Mouse (Mus musculus) stomach, postnatal 0 days (tissue): ENCODE results near the gene Galc. TPM values are rescaled to one million over a fixed set of nuclear protein-coding genes. Genes with fewer than 3 reads are reported as not detected.

Source experiments
- ATAC-seq: fragments of 200-750 bp; cut with Nextera tagmentation; 2 replicates; pipeline ENCODE4 v1.8.0; 2017; ENCODE audit not compliant: low FRiP score, low TSS enrichment
- DNase-seq: peaks from one replicate; pipeline ENCODE4 v3.0.0-alpha.2; 2016; ENCODE audit warnings: low spot score
- H3K27ac ChIP-seq: fragments of 300-500 bp; sonication (generic); replicated peaks from 2 replicates; pipeline ENCODE4 v1.5.1; 2014; ENCODE audit warnings: mild to moderate bottlenecking, control low read depth
- H3K27me3 ChIP-seq: fragments of 300-500 bp; sonication (generic); 2 replicates; pipeline ENCODE4 v1.6.1; 2014; ENCODE audit warnings: low read length; ENCODE audit not compliant: control insufficient read depth, insufficient read depth
- H3K36me3 ChIP-seq: fragments of 300-500 bp; sonication (generic); 2 replicates; pipeline ENCODE4 v1.6.1; 2014; ENCODE audit warnings: low read length, mixed read lengths; ENCODE audit not compliant: control insufficient read depth, insufficient read depth
- H3K4me1 ChIP-seq: fragments of 300-500 bp; sonication (generic); replicated peaks from 2 replicates; pipeline ENCODE4 v1.6.1; 2014; ENCODE audit warnings: antibody characterized with exemption; ENCODE audit not compliant: control insufficient read depth, insufficient read depth
- H3K4me2 ChIP-seq: fragments of 300-500 bp; sonication (generic); replicated peaks from 2 replicates; pipeline ENCODE4 v1.6.1; 2014; ENCODE audit warnings: low read depth, mild to moderate bottlenecking, control low read depth, moderate library complexity
- H3K4me3 ChIP-seq: fragments of 300-500 bp; sonication (generic); 2 replicates; pipeline ENCODE4 v1.5.1; 2014; ENCODE audit warnings: low read depth, low read length, control low read depth
- H3K9ac ChIP-seq: fragments of 300-500 bp; sonication (generic); 2 replicates; pipeline ENCODE4 v1.6.1; 2014; ENCODE audit warnings: mild to moderate bottlenecking, low read length, control low read depth, mixed read lengths
- H3K9me3 ChIP-seq: fragments of 300-500 bp; sonication (generic); 2 replicates; pipeline ENCODE4 v1.6.1; 2016; ENCODE audit warnings: low read length; ENCODE audit not compliant: control insufficient read depth
- CTCF ChIP-seq: IDR thresholded peaks from 2 replicates; pipeline ENCODE4 v1.5.1; 2016; ENCODE audit warnings: antibody characterized with exemption, low read depth, mild to moderate bottlenecking, moderate library complexity
- EP300 ChIP-seq: optimal IDR thresholded peaks from 2 replicates; pipeline ENCODE3; 2016; ENCODE audit warnings: antibody characterized with exemption
- WGBS: fragments of 180-500 bp; shearing (Covaris S2); extraction: QIAGEN DNeasy Blood & Tissue Kit; methylation state at CpG from one replicate; pipeline ENCODE4 v1.1.7; 2014; 5-methylcytosine and 5-hydroxymethylcytosine counted together
- polyA plus RNA-seq: library from polyadenylated mRNA; unstranded; fragments of >200 nt; fragmentation: Nextera tagmentation; extraction: Ambion mirVana; gene quantifications from 2 replicates; pipeline ENCODE4 v1.2.1, GENCODE M21; 2015

The Galc gene
- polyA plus RNA-seq, 1 experiment from 2014 or later = 4.1 TPM

- no peak overlapping the region for H3K4me3 ChIP-seq
- no peak for DNase-seq
- TF ChIP-seq EP300 (no peak), CTCF (no peak)
- no peaks in the 10 kb centered on the region for H3K36me3 ChIP-seq
- no peak overlapping the region for H3K27ac ChIP-seq
- no peaks in the 10 kb centered on the region for H3K9me3 ChIP-seq
- no peak overlapping the region for H3K9ac ChIP-seq
- no peaks in the 10 kb centered on the region for H3K4me1 ChIP-seq
- H3K4me2 ChIP-seq = no peak overlapping the region
- H3K27me3 ChIP-seq = no peaks in the 10 kb centered on the region
- no peak for ATAC-seq
- 88% methylated on average over 10 of the region's 10 CpGs for WGBS
Measured at GRCm38 (mm10) chr12:98208104-98208503, 51.2 kb downstream of the Galc start.

GRCm38 (mm10) chr12:98205450-98206051 is 53.7 kb downstream of the Galc start:
- Histone ChIP-seq H3K27ac (no peak overlapping the region), H3K36me3 (no peaks in the 10 kb centered on the region), H3K27me3 (no peaks in the 10 kb centered on the region), H3K4me2 (no peak overlapping the region), H3K9me3 (no peaks in the 10 kb centered on the region), H3K4me1 (no peaks in the 10 kb centered on the region), H3K4me3 (no peak overlapping the region), H3K9ac (no peak overlapping the region)
- DNase-seq (no peak), ATAC-seq (no peak)
- WGBS = 55% methylated on average over 4 of the region's 4 CpGs
- TF ChIP-seq EP300 (no peak), CTCF (no peak)

DNA sequence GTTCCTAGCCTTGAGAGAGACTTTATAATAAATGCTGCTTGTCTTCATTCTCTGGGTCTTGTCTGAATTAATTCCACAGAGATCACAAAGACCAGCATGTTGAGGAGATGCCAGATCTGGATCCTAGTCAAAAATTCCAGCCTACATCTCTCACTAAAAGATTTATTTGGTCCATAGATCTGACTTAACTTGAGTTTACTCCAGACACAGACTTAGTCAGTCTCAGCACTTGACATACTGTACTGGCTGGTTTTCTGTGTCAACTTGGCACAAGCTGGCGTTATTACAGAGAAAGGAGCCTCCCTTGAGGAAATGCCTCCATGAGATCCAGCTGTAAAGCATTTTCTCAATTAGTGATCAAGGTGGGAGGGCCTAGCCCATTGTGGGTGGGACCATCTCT is 61.9 kb downstream of the Galc start:
- H3K9me3 ChIP-seq = no peaks in the 10 kb centered on the region
- ATAC-seq (no peak), DNase-seq (no peak)
- no peaks in the 10 kb centered on the region for H3K36me3 ChIP-seq
- H3K27ac ChIP-seq = no peak overlapping the region
- no peak overlapping the region for H3K4me3 ChIP-seq
- H3K4me2 ChIP-seq = no peak overlapping the region
- WGBS = 33% methylated on average over 1 of the region's 1 CpGs
- H3K27me3 ChIP-seq = no peaks in the 10 kb centered on the region
- H3K4me1 ChIP-seq = no peaks in the 10 kb centered on the region
- TF ChIP-seq CTCF = no peak
- TF ChIP-seq EP300 = no peak
- H3K9ac ChIP-seq = no peak overlapping the region

GRCm38 (mm10) chr12:98190201-98190600 is 69.1 kb downstream of the Galc start:
- no peaks in the 10 kb centered on the region for H3K9me3 ChIP-seq
- H3K27ac ChIP-seq = no peak overlapping the region
- no peaks in the 10 kb centered on the region for H3K4me1 ChIP-seq
- TF ChIP-seq CTCF (no peak), EP300 (no peak)
- 78% methylated on average over 1 of the region's 1 CpGs for WGBS
- ATAC-seq (no peak), DNase-seq (no peak)
- H3K4me2 ChIP-seq = no peak overlapping the region
- H3K4me3 ChIP-seq = no peak overlapping the region
- H3K9ac ChIP-seq = no peak overlapping the region
- no peaks in the 10 kb centered on the region for H3K36me3 ChIP-seq
- no peaks in the 10 kb centered on the region for H3K27me3 ChIP-seq

DNA sequence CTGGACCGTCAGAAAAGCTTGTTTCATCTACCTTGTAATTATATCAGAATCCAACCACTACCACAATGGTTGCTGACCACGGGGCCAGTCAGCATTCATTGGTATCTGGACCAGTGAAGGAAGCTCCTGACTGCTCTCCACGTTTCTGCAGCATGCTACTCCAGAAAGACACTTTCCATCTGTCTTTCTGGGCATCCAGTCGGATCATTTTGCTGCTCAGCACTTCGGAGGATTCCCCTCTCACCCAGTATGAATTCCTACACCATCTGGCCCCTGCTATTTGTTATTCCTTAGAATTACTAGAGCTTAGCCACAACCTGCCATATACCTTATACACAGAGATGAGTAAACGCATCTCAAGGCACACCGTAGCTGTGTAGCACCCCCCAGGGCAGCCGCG is 70.2 kb downstream of the Galc start:
- DNase-seq = no peak
- Histone ChIP-seq H3K4me3 (no peak overlapping the region), H3K4me2 (no peak overlapping the region), H3K9ac (no peak overlapping the region), H3K27me3 (no peaks in the 10 kb centered on the region), H3K27ac (no peak overlapping the region), H3K9me3 (no peaks in the 10 kb centered on the region), H3K36me3 (no peaks in the 10 kb centered on the region), H3K4me1 (no peaks in the 10 kb centered on the region)
- WGBS = 67% methylated on average over 9 of the region's 9 CpGs
- no peak for ATAC-seq
- TF ChIP-seq EP300 = no peak
- TF ChIP-seq CTCF = no peak

DNA sequence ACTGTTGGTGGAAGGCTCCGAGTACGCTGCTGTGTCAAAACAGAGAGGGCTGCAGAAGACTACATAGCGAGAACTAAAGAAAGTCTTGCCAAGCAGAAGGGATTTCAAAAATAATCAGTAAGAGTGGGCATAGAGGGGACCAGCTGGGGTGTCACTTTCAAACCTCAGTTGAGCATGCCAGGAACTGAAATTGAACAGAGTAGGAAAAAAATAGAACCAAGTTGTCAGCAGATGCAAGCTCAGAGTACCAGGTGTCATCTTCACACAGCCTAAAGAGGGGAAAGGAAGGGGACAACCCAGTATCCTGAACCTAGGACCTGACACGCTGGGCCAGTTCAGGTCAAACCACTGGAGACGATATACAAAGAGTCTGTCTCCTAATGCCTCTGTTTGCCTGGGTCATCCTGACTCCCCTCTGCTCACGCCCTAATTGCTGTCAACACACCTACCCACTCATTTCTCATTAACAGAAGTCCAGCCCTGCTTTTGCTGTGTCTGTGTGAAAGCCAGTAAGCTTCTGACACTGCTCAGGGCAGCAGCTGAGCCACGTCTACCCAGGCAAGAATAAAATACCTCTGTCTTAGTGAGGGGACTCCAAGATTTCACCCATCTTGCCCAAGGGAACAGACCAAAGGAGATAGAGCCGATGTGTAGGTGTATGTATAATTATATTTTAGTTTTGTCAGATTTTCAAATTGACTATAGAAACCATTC is 71.9 kb downstream of the Galc start:
- H3K36me3 ChIP-seq = no peaks in the 10 kb centered on the region
- ATAC-seq (no peak), DNase-seq (no peak)
- TF ChIP-seq EP300 = no peak
- no peak for TF ChIP-seq CTCF
- H3K4me3 ChIP-seq = no peak overlapping the region
- H3K4me1 ChIP-seq = no peaks in the 10 kb centered on the region
- no peaks in the 10 kb centered on the region for H3K27me3 ChIP-seq
- no peak overlapping the region for H3K9ac ChIP-seq
- no peak overlapping the region for H3K4me2 ChIP-seq
- H3K9me3 ChIP-seq = no peaks in the 10 kb centered on the region
- 56% methylated on average over 8 of the region's 8 CpGs for WGBS
- H3K27ac ChIP-seq = no peak overlapping the region
